Mouse (Mus musculus) hindbrain, embryonic 13.5 days (tissue): ENCODE results near the gene Sh2d7. TPM values are rescaled to one million over a fixed set of nuclear protein-coding genes. Genes with fewer than 3 reads are reported as not detected.

Experiments used
- ATAC-seq: fragments of 200-750 bp; cut with Nextera tagmentation; 2 replicates; pipeline ENCODE4 v1.8.0; 2017; ENCODE audit warnings: moderate TSS enrichment; ENCODE audit not compliant: low FRiP score
- H3K27ac ChIP-seq: fragments of 300-500 bp; sonication (generic); 2 replicates; pipeline ENCODE4 v1.5.1; 2015; ENCODE audit warnings: inconsistent platforms, mild to moderate bottlenecking, moderate library complexity
- H3K27me3 ChIP-seq: fragments of 300-500 bp; sonication (generic); 2 replicates; pipeline ENCODE4 v1.6.1; 2015; ENCODE audit warnings: mild to moderate bottlenecking, inconsistent platforms
- H3K36me3 ChIP-seq: fragments of 300-500 bp; sonication (generic); 2 replicates; pipeline ENCODE4 v1.6.1; 2015; ENCODE audit warnings: mild to moderate bottlenecking, inconsistent platforms
- H3K4me1 ChIP-seq: fragments of 300-500 bp; sonication (generic); replicated peaks from 2 replicates; pipeline ENCODE4 v1.6.1; 2015; ENCODE audit warnings: inconsistent platforms
- H3K4me2 ChIP-seq: fragments of 300-500 bp; sonication (generic); 2 replicates; pipeline ENCODE4 v1.6.1; 2015; ENCODE audit warnings: inconsistent platforms, mild to moderate bottlenecking, moderate library complexity
- H3K4me3 ChIP-seq: fragments of 300-500 bp; sonication (generic); 2 replicates; pipeline ENCODE4 v1.5.1; 2015; ENCODE audit warnings: mild to moderate bottlenecking, inconsistent platforms
- H3K9ac ChIP-seq: fragments of 300-500 bp; sonication (generic); 2 replicates; pipeline ENCODE4 v1.6.1; 2015; ENCODE audit warnings: mild to moderate bottlenecking, inconsistent platforms
- H3K9me3 ChIP-seq: fragments of 300-500 bp; sonication (generic); 2 replicates; pipeline ENCODE4 v1.6.1; 2016; ENCODE audit warnings: inconsistent platforms
- WGBS: fragments of 180-500 bp; shearing (Covaris S2); methylation state at CpG from one replicate; pipeline ENCODE4 v1.1.7; 2015; 5-methylcytosine and 5-hydroxymethylcytosine counted together
- polyA plus RNA-seq: library from polyadenylated mRNA; unstranded; fragments of >200 nt; fragmentation: Nextera tagmentation; extraction: Ambion mirVana; gene quantifications from 2 replicates; pipeline ENCODE4 v1.2.1, GENCODE M21; 2015

Gene Sh2d7
- polyA plus RNA-seq, 1 experiment from 2014 or later, result 0.08 TPM

DNA sequence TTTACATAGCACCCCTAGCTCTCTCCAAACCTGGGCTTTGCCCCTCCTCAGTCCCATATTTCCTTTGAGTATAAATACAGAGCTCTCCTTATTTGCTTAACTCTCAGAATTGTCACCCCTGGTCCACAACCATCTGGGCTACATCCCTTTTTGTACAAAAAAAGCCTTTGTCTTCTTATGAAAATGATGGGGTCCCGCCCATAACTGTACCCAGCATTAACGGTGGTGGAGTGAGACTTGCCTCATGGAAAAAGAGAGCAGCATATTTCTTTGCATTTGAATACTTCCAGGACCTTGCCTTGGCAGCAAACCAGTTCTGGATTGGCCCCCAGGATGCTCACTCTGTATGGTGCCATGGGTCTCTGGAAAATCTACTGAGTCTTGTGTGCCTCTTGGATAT, 8.8 kb upstream of the Sh2d7 start:
- Histone ChIP-seq H3K27me3 (no peaks in the 10 kb centered on the region), H3K4me1 (peaks cover 15% of the 10 kb centered on the region), H3K36me3 (no peaks in the 10 kb centered on the region), H3K4me2 (no peak overlapping the region), H3K27ac (no peak overlapping the region), H3K9ac (no peak overlapping the region), H3K9me3 (no peaks in the 10 kb centered on the region), H3K4me3 (no peak overlapping the region)
- no peak for ATAC-seq
- WGBS, result 74% methylated on average over 2 of the region's 2 CpGs

- 90% methylated on average over 6 of the region's 6 CpGs for WGBS
- H3K4me2 ChIP-seq, result no peak overlapping the region
- H3K9ac ChIP-seq, result no peak overlapping the region
- no peak overlapping the region for H3K4me3 ChIP-seq
- no peak for ATAC-seq
- H3K9me3 ChIP-seq, result no peaks in the 10 kb centered on the region
- H3K36me3 ChIP-seq, result no peaks in the 10 kb centered on the region
- no peak overlapping the region for H3K27ac ChIP-seq
- H3K4me1 ChIP-seq, result peaks cover 15% of the 10 kb centered on the region
- H3K27me3 ChIP-seq, result no peaks in the 10 kb centered on the region
These were observed 7.9 kb upstream of the Sh2d7 start for GRCm38 (mm10) chr9:54530836-54531235.

- Histone ChIP-seq H3K36me3 (no peaks in the 10 kb centered on the region), H3K27me3 (no peaks in the 10 kb centered on the region), H3K4me1 (peaks cover 19% of the 10 kb centered on the region), H3K27ac (no peak overlapping the region), H3K4me3 (no peak overlapping the region), H3K4me2 (no peak overlapping the region), H3K9ac (no peak overlapping the region), H3K9me3 (no peaks in the 10 kb centered on the region)
- ATAC-seq, result no peak
These were observed 7.4 kb upstream of the Sh2d7 start for GRCm38 (mm10) chr9:54531421-54531820.

DNA sequence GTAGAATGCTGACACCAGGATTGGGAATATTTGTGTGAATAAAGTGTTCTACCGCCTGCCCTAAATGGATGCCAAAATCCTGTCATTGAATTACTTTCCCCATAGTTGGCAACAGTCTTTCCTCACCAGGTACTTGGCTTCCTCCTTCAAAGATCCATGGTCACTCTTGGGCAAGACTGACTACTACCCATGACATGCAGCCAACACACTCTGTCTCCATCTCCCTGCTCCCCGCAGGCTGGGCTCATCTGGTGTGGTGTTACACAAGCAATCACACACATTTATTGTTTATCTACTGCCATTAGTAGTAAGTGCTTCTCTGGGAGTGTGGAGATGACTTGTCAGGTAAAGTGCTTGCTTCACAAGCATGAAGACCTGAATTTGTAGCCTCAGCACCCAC, 5.9 kb upstream of the Sh2d7 start:
- no peak for ATAC-seq
- Histone ChIP-seq H3K36me3 (no peaks in the 10 kb centered on the region), H3K27ac (no peak overlapping the region), H3K4me2 (no peak overlapping the region), H3K4me1 (peaks cover 25% of the 10 kb centered on the region), H3K4me3 (no peak overlapping the region), H3K9ac (no peak overlapping the region), H3K9me3 (no peaks in the 10 kb centered on the region), H3K27me3 (no peaks in the 10 kb centered on the region)
- WGBS, result 85% methylated on average over 2 of the region's 2 CpGs

- no peaks in the 10 kb centered on the region for H3K27me3 ChIP-seq
- H3K9me3 ChIP-seq, result no peaks in the 10 kb centered on the region
- WGBS, result 49% methylated on average over 5 of the region's 5 CpGs
- peak; percentile 82 for ATAC-seq
- no peak overlapping the region for H3K4me2 ChIP-seq
- no peak overlapping the region for H3K4me3 ChIP-seq
- H3K36me3 ChIP-seq, result no peaks in the 10 kb centered on the region
- no peak overlapping the region for H3K9ac ChIP-seq
- H3K27ac ChIP-seq, result peak overlapping the region; percentile 77
- H3K4me1 ChIP-seq, result peaks cover 25% of the 10 kb centered on the region
These were observed 4.8 kb upstream of the Sh2d7 start for GRCm38 (mm10) chr9:54533975-54534374.

DNA sequence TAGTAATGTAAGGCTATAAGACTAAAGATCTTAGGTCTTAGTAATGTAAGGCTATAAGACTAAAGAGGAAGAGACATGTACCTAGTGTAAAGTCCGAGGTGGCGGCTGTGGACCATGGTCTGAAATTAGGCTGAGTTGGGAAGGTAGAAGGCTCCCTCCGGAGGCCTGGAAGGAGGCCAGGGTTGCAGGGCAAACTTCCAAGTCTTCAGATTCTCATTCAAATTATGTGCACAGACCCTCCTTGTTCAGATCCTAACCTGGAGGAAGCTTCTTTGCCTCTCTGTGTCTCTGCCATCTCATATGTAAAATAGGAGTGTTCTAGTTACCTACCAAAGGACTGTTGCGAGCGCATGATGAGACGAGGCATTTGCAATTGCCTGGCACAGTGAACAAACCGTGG, 2.5 kb upstream of the Sh2d7 start:
- Histone ChIP-seq H3K27ac (0 out of 2 replicates have a peak overlapping the region, but pooled peaks have one; percentile 0), H3K4me3 (no peak overlapping the region), H3K27me3 (no peaks in the 10 kb centered on the region), H3K9ac (no peak overlapping the region), H3K9me3 (no peaks in the 10 kb centered on the region), H3K4me1 (peaks cover 25% of the 10 kb centered on the region), H3K4me2 (no peak overlapping the region), H3K36me3 (no peaks in the 10 kb centered on the region)
- 60% methylated on average over 7 of the region's 7 CpGs for WGBS
- no peak for ATAC-seq

GRCm38 (mm10) chr9:54537030-54537429, 1.8 kb upstream of the Sh2d7 start:
- Histone ChIP-seq H3K36me3 (no peaks in the 10 kb centered on the region), H3K27me3 (no peaks in the 10 kb centered on the region), H3K4me3 (no peak overlapping the region), H3K4me1 (peaks cover 25% of the 10 kb centered on the region), H3K4me2 (no peak overlapping the region), H3K9ac (no peak overlapping the region), H3K9me3 (no peaks in the 10 kb centered on the region), H3K27ac (no peak overlapping the region)
- ATAC-seq, result no peak
- 30% methylated on average over 4 of the region's 4 CpGs for WGBS

- 73% methylated on average over 3 of the region's 3 CpGs for WGBS
These were observed 1.3 kb upstream of the Sh2d7 start for GRCm38 (mm10) chr9:54537480-54537879.

DNA sequence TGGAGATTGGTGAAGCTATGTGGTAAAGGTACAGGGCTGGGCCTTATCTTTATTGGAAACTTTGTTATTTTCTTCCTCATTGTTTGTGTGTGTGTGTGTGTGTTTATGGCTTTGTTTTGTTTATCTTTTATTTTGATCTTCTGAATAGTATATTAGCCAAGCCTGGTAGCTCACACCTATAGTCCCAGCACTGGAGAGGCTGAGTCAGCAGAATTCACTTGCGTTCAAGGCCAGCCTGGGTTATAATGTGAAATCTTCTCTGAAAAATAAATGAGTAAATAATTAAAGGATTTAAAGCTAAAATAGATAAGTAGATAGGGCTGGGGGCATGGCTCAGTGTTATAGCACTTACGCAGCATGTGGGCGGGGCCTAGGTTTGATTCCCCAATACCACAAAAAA, 540 bp upstream of the Sh2d7 start:
- no peak overlapping the region for H3K4me3 ChIP-seq
- no peak overlapping the region for H3K4me2 ChIP-seq
- no peaks in the 10 kb centered on the region; the same call in 1 of the 2 replicates for H3K36me3 ChIP-seq
- H3K27ac ChIP-seq, result no peak overlapping the region
- 98% methylated on average over 3 of the region's 3 CpGs for WGBS
- ATAC-seq, result no peak
- H3K9me3 ChIP-seq, result no peaks in the 10 kb centered on the region
- H3K27me3 ChIP-seq, result no peaks in the 10 kb centered on the region
- peaks cover 22% of the 10 kb centered on the region for H3K4me1 ChIP-seq
- H3K9ac ChIP-seq, result no peak overlapping the region

More at GRCm38 (mm10) chr9:54537480-54537879, 1.3 kb upstream of the Sh2d7 start:
- Histone ChIP-seq H3K9ac (no peak overlapping the region), H3K27ac (no peak overlapping the region), H3K9me3 (no peaks in the 10 kb centered on the region), H3K27me3 (no peaks in the 10 kb centered on the region), H3K36me3 (no peaks in the 10 kb centered on the region), H3K4me1 (peaks cover 24% of the 10 kb centered on the region), H3K4me2 (no peak overlapping the region), H3K4me3 (no peak overlapping the region)
- ATAC-seq, result no peak

- Histone ChIP-seq H3K9me3 (no peaks in the 10 kb centered on the region), H3K27me3 (no peaks in the 10 kb centered on the region), H3K4me3 (no peak overlapping the region), H3K4me2 (no peak overlapping the region), H3K27ac (no peak overlapping the region), H3K9ac (no peak overlapping the region), H3K36me3 (peaks cover 22% of the 10 kb centered on the region), H3K4me1 (peaks cover 10% of the 10 kb centered on the region; the same call in 1 of the 2 replicates)
- ATAC-seq, result no peak
- WGBS, result 84% methylated on average over 5 of the region's 5 CpGs
These were observed 2.0 kb downstream of the Sh2d7 start for GRCm38 (mm10) chr9:54540801-54541200.

DNA sequence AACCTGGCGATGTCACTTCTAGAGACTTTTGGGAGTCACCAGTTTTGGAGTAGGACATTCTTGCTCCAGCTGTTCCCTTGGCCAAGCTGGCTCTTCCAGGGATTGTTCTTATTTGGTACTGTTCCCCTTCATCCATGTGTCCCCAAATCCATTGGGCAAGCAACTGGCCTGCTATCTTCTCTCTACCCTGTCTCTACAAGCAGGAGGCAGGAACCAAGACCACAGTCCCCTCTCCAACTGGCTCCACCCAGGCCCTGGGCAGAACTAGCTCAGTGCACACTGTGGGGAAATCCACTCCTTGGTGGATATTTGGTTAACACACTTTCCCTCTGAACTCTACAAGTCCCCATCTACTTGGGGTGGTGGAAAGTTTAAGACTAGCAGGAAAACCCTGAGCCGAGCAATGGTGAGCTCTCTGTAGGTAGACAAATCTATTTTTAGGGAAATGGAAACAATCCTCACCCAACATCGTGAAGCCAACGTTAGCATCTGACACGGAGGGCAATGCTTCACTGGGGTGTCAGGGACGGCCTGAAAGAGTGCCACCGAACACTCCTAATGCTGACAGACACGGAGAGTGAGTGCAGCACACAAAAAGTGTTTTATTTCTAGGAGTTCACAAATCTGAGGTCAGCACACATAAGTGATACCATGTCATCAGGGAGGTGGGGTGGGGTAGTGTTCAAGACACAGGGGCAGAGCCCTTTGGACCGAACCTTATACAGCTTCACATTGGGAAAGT, 5.6 kb downstream of the Sh2d7 start:
- peaks cover 49% of the 10 kb centered on the region for H3K36me3 ChIP-seq
- WGBS, result 87% methylated on average over 9 of the region's 9 CpGs
- no peak overlapping the region for H3K4me3 ChIP-seq
- H3K9ac ChIP-seq, result no peak overlapping the region
- no peaks in the 10 kb centered on the region for H3K4me1 ChIP-seq
- no peaks in the 10 kb centered on the region for H3K9me3 ChIP-seq
- no peak for ATAC-seq
- no peak overlapping the region for H3K27ac ChIP-seq
- no peak overlapping the region for H3K4me2 ChIP-seq
- H3K27me3 ChIP-seq, result no peaks in the 10 kb centered on the region

DNA sequence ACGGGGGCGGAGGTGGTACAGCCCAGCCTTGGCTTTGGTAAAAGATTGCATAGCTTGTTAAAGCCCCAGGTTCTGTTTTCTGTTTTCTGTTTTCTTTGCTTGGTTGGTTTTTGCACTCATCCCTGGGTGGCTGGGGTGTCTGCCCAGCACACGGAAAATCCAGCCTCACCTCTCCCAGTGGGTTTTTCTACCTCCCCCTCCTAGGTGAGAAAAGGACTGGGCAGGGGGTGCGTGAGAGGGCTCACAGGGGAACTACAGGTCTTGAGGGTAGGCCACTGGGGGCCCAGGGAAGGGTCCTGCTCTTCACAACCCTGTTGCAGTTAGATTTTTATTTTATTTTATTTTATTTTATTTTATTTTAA, 6.2 kb downstream of the Sh2d7 start:
- ATAC-seq, result no peak
- H3K9me3 ChIP-seq, result no peaks in the 10 kb centered on the region
- no peak overlapping the region for H3K27ac ChIP-seq
- H3K4me3 ChIP-seq, result no peak overlapping the region
- H3K9ac ChIP-seq, result no peak overlapping the region
- no peaks in the 10 kb centered on the region for H3K27me3 ChIP-seq
- peaks cover 49% of the 10 kb centered on the region for H3K36me3 ChIP-seq
- no peak overlapping the region for H3K4me2 ChIP-seq
- H3K4me1 ChIP-seq, result no peaks in the 10 kb centered on the region
- WGBS, result 94% methylated on average over 4 of the region's 4 CpGs

- no peak overlapping the region for H3K4me3 ChIP-seq
- H3K9ac ChIP-seq, result no peak overlapping the region
- H3K27me3 ChIP-seq, result no peaks in the 10 kb centered on the region
- 0 out of 2 replicates have a peak, but pooled peaks have one; percentile 10 for ATAC-seq
- H3K4me2 ChIP-seq, result no peak overlapping the region
- 19% methylated on average over 5 of the region's 5 CpGs for WGBS
- H3K9me3 ChIP-seq, result no peaks in the 10 kb centered on the region
- H3K36me3 ChIP-seq, result peaks cover 50% of the 10 kb centered on the region
- H3K27ac ChIP-seq, result no peak overlapping the region
- no peaks in the 10 kb centered on the region for H3K4me1 ChIP-seq
These were observed 8.8 kb downstream of the Sh2d7 start for GRCm38 (mm10) chr9:54547536-54547935.
